Mouse (Mus musculus) liver, adult 2 months (tissue): ENCODE results near the gene Zbp1. TPM values are rescaled to one million over a fixed set of nuclear protein-coding genes. Genes with fewer than 3 reads are reported as not detected.

Experiments
- DNase-seq: peaks from one replicate; pipeline ENCODE4 v3.0.0-alpha.2; 2011; ENCODE audit warnings: low read depth, low spot score; ENCODE audit errors: extremely low read depth
- H3K27ac ChIP-seq: fragments of 200-500 bp; replicated peaks from 2 replicates; pipeline ENCODE4 v1.5.1; 2012; ENCODE audit warnings: low read depth, mild to moderate bottlenecking, control low read depth, inconsistent platforms, low read length; ENCODE audit not compliant: insufficient read depth
- H3K27me3 ChIP-seq: fragments of 200-500 bp; 2 replicates; pipeline ENCODE4 v1.6.1; 2012; ENCODE audit warnings: mild to moderate bottlenecking, moderate library complexity, low read length, inconsistent platforms; ENCODE audit not compliant: control insufficient read depth, insufficient read depth
- H3K36me3 ChIP-seq: fragments of 200-500 bp; 2 replicates; pipeline ENCODE4 v1.6.1; 2012; ENCODE audit warnings: low read length, inconsistent platforms; ENCODE audit not compliant: control insufficient read depth, insufficient read depth
- H3K4me1 ChIP-seq: fragments of 200-500 bp; 2 replicates; pipeline ENCODE4 v1.6.1; 2011; ENCODE audit warnings: low read length; ENCODE audit not compliant: control insufficient read depth, insufficient read depth
- H3K4me3 ChIP-seq: fragments of 200-500 bp; 2 replicates; pipeline ENCODE4 v1.5.1; 2011; ENCODE audit warnings: low read depth, mild to moderate bottlenecking, control low read depth, low read length, moderate library complexity; ENCODE audit not compliant: insufficient read depth
- H3K79me2 ChIP-seq: fragments of 200-500 bp; 2 replicates; pipeline ENCODE4 v1.6.1; 2012; ENCODE audit warnings: inconsistent platforms, mild to moderate bottlenecking, low read length, moderate library complexity; ENCODE audit not compliant: control insufficient read depth, insufficient read depth
- H3K9ac ChIP-seq: fragments of 200-500 bp; 2 replicates; pipeline ENCODE4 v1.6.1; 2012; ENCODE audit warnings: low read depth, mild to moderate bottlenecking, control low read depth, inconsistent platforms, low read length
- CTCF ChIP-seq: fragments of 200-500 bp; IDR thresholded peaks from 2 replicates; pipeline ENCODE4 v1.5.1; 2011; ENCODE audit warnings: low read depth, low read length, control low read depth
- POLR2A ChIP-seq: fragments of 200-500 bp; IDR thresholded peaks from 2 replicates; pipeline ENCODE4 v1.6.1; 2011; ENCODE audit warnings: low read length, control low read depth; ENCODE audit not compliant: insufficient read depth; ENCODE audit errors: extremely low read depth
- WGBS: fragments of 180-500 bp; shearing (Covaris S2); methylation state at CpG from one replicate; pipeline ENCODE4 v1.1.7; 2018; 5-methylcytosine and 5-hydroxymethylcytosine counted together
- polyA plus RNA-seq: library from polyadenylated mRNA; depleted of rRNA; stranded (reverse); fragments of >200 nt; gene quantifications from 2 replicates; pipeline ENCODE4 v1.2.3, GENCODE M21; 2012
- total RNA-seq: library from RNA; depleted of rRNA; stranded (reverse); fragments of >200 nt; gene quantifications from 2 replicates; pipeline ENCODE4 v1.2.3, GENCODE M21; 2014

Gene Zbp1
- total and polyA plus RNA-seq, 2 experiments: 10.8 to 13.2 TPM

- Histone ChIP-seq H3K27ac (no peak overlapping the region), H3K4me1 (peaks cover 14% of the 10 kb centered on the region), H3K79me2 (no peaks in the 10 kb centered on the region), H3K9ac (no peak overlapping the region), H3K27me3 (no peaks in the 10 kb centered on the region), H3K4me3 (no peak overlapping the region), H3K36me3 (no peaks in the 10 kb centered on the region)
- no peak for TF ChIP-seq POLR2A
- TF ChIP-seq CTCF: no peak
- DNase-seq: no peak
- 83% methylated on average over 5 of the region's 5 CpGs for WGBS
Measured at GRCm38 (mm10) chr2:173171956-173172355, 46.8 kb downstream of the Zbp1 start.

- no peak for DNase-seq
- no peak overlapping the region for H3K9ac ChIP-seq
- no peaks in the 10 kb centered on the region for H3K27me3 ChIP-seq
- no peak overlapping the region for H3K27ac ChIP-seq
- 43% methylated on average over 30 of the region's 30 CpGs for WGBS
- H3K4me1 ChIP-seq: peaks cover 14% of the 10 kb centered on the region
- H3K4me3 ChIP-seq: no peak overlapping the region
- H3K36me3 ChIP-seq: no peaks in the 10 kb centered on the region
- no peaks in the 10 kb centered on the region for H3K79me2 ChIP-seq
- TF ChIP-seq POLR2A (no peak), CTCF (no peak)
Measured at GRCm38 (mm10) chr2:173171470-173171869, 47.3 kb downstream of the Zbp1 start.

- H3K27ac ChIP-seq: peak overlapping the region; percentile 66
Measured at GRCm38 (mm10) chr2:173170715-173171114, 48.0 kb downstream of the Zbp1 start.

GRCm38 (mm10) chr2:173170081-173170480 is 48.6 kb downstream of the Zbp1 start:
- peaks cover 14% of the 10 kb centered on the region for H3K4me1 ChIP-seq
- H3K79me2 ChIP-seq: no peaks in the 10 kb centered on the region
- H3K27me3 ChIP-seq: no peaks in the 10 kb centered on the region
- peak overlapping the region; percentile 66 for H3K27ac ChIP-seq
- TF ChIP-seq CTCF (no peak), POLR2A (no peak)
- no peak overlapping the region for H3K4me3 ChIP-seq
- H3K36me3 ChIP-seq: no peaks in the 10 kb centered on the region
- WGBS: 19% methylated on average over 2 of the region's 2 CpGs
- DNase-seq: peak; percentile 92
- no peak overlapping the region for H3K9ac ChIP-seq

More at GRCm38 (mm10) chr2:173170715-173171114, 48.0 kb downstream of the Zbp1 start:
- no peaks in the 10 kb centered on the region for H3K27me3 ChIP-seq
- no peak overlapping the region for H3K9ac ChIP-seq
- TF ChIP-seq POLR2A: no peak
- TF ChIP-seq CTCF: peak; percentile 66
- WGBS: 55% methylated on average over 2 of the region's 2 CpGs
- no peak for DNase-seq
- no peaks in the 10 kb centered on the region for H3K79me2 ChIP-seq
- H3K4me3 ChIP-seq: no peak overlapping the region
- no peaks in the 10 kb centered on the region for H3K36me3 ChIP-seq
- H3K4me1 ChIP-seq: peaks cover 14% of the 10 kb centered on the region

- Histone ChIP-seq H3K36me3 (no peaks in the 10 kb centered on the region), H3K27me3 (no peaks in the 10 kb centered on the region), H3K27ac (no peak overlapping the region), H3K4me3 (no peak overlapping the region), H3K9ac (no peak overlapping the region), H3K79me2 (no peaks in the 10 kb centered on the region), H3K4me1 (peaks cover 14% of the 10 kb centered on the region)
- DNase-seq: no peak
- 76% methylated on average over 5 of the region's 5 CpGs for WGBS
- TF ChIP-seq CTCF (no peak), POLR2A (no peak)
Measured at GRCm38 (mm10) chr2:173168411-173168851, 50.3 kb downstream of the Zbp1 start.

GRCm38 (mm10) chr2:173165357-173165756 is 53.4 kb downstream of the Zbp1 start:
- no peak for DNase-seq
- Histone ChIP-seq H3K4me1 (peaks cover 9% of the 10 kb centered on the region), H3K36me3 (no peaks in the 10 kb centered on the region), H3K27me3 (no peaks in the 10 kb centered on the region), H3K79me2 (no peaks in the 10 kb centered on the region), H3K9ac (no peak overlapping the region), H3K4me3 (no peak overlapping the region), H3K27ac (no peak overlapping the region)
- WGBS: 95% methylated on average over 10 of the region's 10 CpGs
- TF ChIP-seq POLR2A: no peak
- no peak for TF ChIP-seq CTCF
